Mouse (Mus musculus): ENCODE measurements at regions not wholly inside any gene's neighbourhood (a gene's known extent, or its start where the extent isn't known, plus 50 kb on each side); places are given as distances from the start of the nearest gene placed in this dataset.

- H3K9me3 ChIP-seq (replicated peaks), result no peaks in the 10 kb centered on the region
- no peaks in the 10 kb centered on the region for H3K36me3 ChIP-seq
- H3K4me1 ChIP-seq, result no peaks in the 10 kb centered on the region
- peak; percentile 59 for DNase-seq (ENCODE audit: low spot score)
- WGBS, result 20% methylated on average over 16 of the region's 16 CpGs
- peak overlapping the region; percentile 81 for H3K27ac ChIP-seq
- H3K27me3 ChIP-seq (ENCODE audit: low read depth, poor library complexity, severe bottlenecking), result no peaks in the 10 kb centered on the region
- H3K4me3 ChIP-seq, result peak overlapping the region; percentile 56
Observed at GRCm38 (mm10) chr17:22673891-22674622, 73.3 kb downstream of the Vmn2r112 start.
